Mouse (Mus musculus): ENCODE measurements around the gene Fsd2. TPM values are rescaled to one million over a fixed set of nuclear protein-coding genes. Genes with fewer than 3 reads are reported as not detected.

The Fsd2 gene
- polyA plus RNA-seq, 1 experiment from 2014 or later, result 0.06 TPM

GRCm38 (mm10) chr7:81536478-81536877 lies 30.3 kb downstream of the Fsd2 start:
- WGBS, result 76% methylated on average over 4 of the region's 4 CpGs

DNA sequence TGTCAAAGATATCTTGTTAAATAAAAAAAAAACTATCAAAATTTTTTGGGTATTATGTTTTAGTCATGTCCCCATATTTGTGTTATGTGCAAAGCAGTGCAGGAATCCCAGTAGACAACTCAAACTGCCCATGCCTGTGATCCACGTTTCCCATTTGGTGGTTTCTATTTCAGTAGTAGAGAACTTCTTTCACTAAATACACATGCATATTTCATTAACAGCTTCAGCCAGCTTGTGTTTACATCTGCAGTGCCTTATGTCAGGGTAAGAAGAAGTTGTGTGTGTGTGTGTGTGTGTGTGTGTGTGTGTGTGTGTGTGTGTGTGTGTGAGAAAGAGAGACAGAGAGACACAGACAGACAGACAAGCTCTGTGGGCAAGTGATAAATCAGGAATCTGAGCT lies 35.3 kb downstream of the Fsd2 start:
- DNase-seq (ENCODE audit: low spot score), result no peak

More at GRCm38 (mm10) chr7:81536478-81536877, 30.3 kb downstream of the Fsd2 start:
- H3K9ac ChIP-seq (ENCODE audit: low read length), result no peak overlapping the region
- no peak overlapping the region for H3K4me2 ChIP-seq (replicated peaks; ENCODE audit: low read depth)
- no peaks in the 10 kb centered on the region for H3K9me3 ChIP-seq (ENCODE audit: control insufficient read depth, low read length)
- TF ChIP-seq CTCF (IDR thresholded peaks at IDR 0.05; ENCODE audit: low read depth), result no peak
- TF ChIP-seq EP300 (optimal IDR thresholded peaks at IDR 0.05), result no peak
- no peak for DNase-seq (ENCODE audit: low spot score)
- H3K27me3 ChIP-seq (ENCODE audit: control insufficient read depth, insufficient read depth, low read length), result no peaks in the 10 kb centered on the region
- no peak for ATAC-seq (ENCODE audit: low FRiP score, low TSS enrichment)
- peaks cover 3% of the 10 kb centered on the region for H3K36me3 ChIP-seq (ENCODE audit: control insufficient read depth, insufficient read depth, low read length)
- no peak overlapping the region for H3K4me3 ChIP-seq (ENCODE audit: low read depth, low read length)
- H3K27ac ChIP-seq (replicated peaks), result no peak overlapping the region
- H3K4me1 ChIP-seq (replicated peaks; ENCODE audit: control insufficient read depth, insufficient read depth), result no peaks in the 10 kb centered on the region

GRCm38 (mm10) chr7:81528918-81529317 lies 37.8 kb downstream of the Fsd2 start:
- Histone ChIP-seq H3K36me3 (ENCODE audit: control insufficient read depth, insufficient read depth, low read length) (peaks cover 6% of the 10 kb centered on the region), H3K4me2 (replicated peaks; ENCODE audit: low read depth) (no peak overlapping the region), H3K27me3 (ENCODE audit: control insufficient read depth, insufficient read depth, low read length) (no peaks in the 10 kb centered on the region), H3K4me1 (replicated peaks; ENCODE audit: control insufficient read depth, insufficient read depth) (0 out of 2 replicates have a peak, but pooled peaks cover 2% of the 10 kb centered on the region), H3K9me3 (ENCODE audit: control insufficient read depth, low read length) (no peaks in the 10 kb centered on the region), H3K9ac (ENCODE audit: low read length) (no peak overlapping the region), H3K27ac (replicated peaks) (no peak overlapping the region), H3K4me3 (ENCODE audit: low read depth, low read length) (no peak overlapping the region)
- ATAC-seq (ENCODE audit: low FRiP score, low TSS enrichment), result no peak
- no peak for TF ChIP-seq CTCF (IDR thresholded peaks at IDR 0.05; ENCODE audit: low read depth)
- TF ChIP-seq EP300 (optimal IDR thresholded peaks at IDR 0.05), result no peak
- WGBS, result 86% methylated on average over 8 of the region's 8 CpGs
- DNase-seq (ENCODE audit: low spot score), result no peak

More for the DNA sequence above, 35.3 kb downstream of the Fsd2 start:
- Histone ChIP-seq H3K27ac (replicated peaks) (no peak overlapping the region), H3K4me2 (replicated peaks; ENCODE audit: low read depth) (no peak overlapping the region), H3K9me3 (ENCODE audit: control insufficient read depth, low read length) (no peaks in the 10 kb centered on the region), H3K27me3 (ENCODE audit: control insufficient read depth, insufficient read depth, low read length) (no peaks in the 10 kb centered on the region), H3K9ac (ENCODE audit: low read length) (no peak overlapping the region), H3K4me1 (replicated peaks; ENCODE audit: control insufficient read depth, insufficient read depth) (no peaks in the 10 kb centered on the region), H3K4me3 (ENCODE audit: low read depth, low read length) (no peak overlapping the region), H3K36me3 (ENCODE audit: control insufficient read depth, insufficient read depth, low read length) (peaks cover 9% of the 10 kb centered on the region)
- ATAC-seq (ENCODE audit: low FRiP score, low TSS enrichment), result no peak
- no peak for TF ChIP-seq EP300 (optimal IDR thresholded peaks at IDR 0.05)
- TF ChIP-seq CTCF (IDR thresholded peaks at IDR 0.05; ENCODE audit: low read depth), result no peak
- 71% methylated on average over 1 of the region's 1 CpGs for WGBS

- ATAC-seq (ENCODE audit: low FRiP score, low TSS enrichment), result peak; percentile 10; the same call in 1 of the 2 replicates
- 5% methylated on average over 13 of the region's 13 CpGs for WGBS
- Histone ChIP-seq H3K9ac (ENCODE audit: low read length) (peak overlapping the region; percentile 63), H3K4me3 (ENCODE audit: low read depth, low read length) (peak overlapping the region; percentile 73), H3K27ac (replicated peaks) (peak overlapping the region; percentile 88), H3K4me1 (replicated peaks; ENCODE audit: control insufficient read depth, insufficient read depth) (0 out of 2 replicates have a peak, but pooled peaks cover 2% of the 10 kb centered on the region), H3K27me3 (ENCODE audit: control insufficient read depth, insufficient read depth, low read length) (no peaks in the 10 kb centered on the region), H3K9me3 (ENCODE audit: control insufficient read depth, low read length) (no peaks in the 10 kb centered on the region), H3K36me3 (ENCODE audit: control insufficient read depth, insufficient read depth, low read length) (no peaks in the 10 kb centered on the region), H3K4me2 (replicated peaks; ENCODE audit: low read depth) (peak overlapping the region; percentile 60)
- DNase-seq (ENCODE audit: low spot score), result no peak
- TF ChIP-seq EP300 (optimal IDR thresholded peaks at IDR 0.05) (no peak), CTCF (IDR thresholded peaks at IDR 0.05; ENCODE audit: low read depth) (no peak)
Measured at GRCm38 (mm10) chr7:81523663-81524017, 43.1 kb downstream of the Fsd2 start.

DNA sequence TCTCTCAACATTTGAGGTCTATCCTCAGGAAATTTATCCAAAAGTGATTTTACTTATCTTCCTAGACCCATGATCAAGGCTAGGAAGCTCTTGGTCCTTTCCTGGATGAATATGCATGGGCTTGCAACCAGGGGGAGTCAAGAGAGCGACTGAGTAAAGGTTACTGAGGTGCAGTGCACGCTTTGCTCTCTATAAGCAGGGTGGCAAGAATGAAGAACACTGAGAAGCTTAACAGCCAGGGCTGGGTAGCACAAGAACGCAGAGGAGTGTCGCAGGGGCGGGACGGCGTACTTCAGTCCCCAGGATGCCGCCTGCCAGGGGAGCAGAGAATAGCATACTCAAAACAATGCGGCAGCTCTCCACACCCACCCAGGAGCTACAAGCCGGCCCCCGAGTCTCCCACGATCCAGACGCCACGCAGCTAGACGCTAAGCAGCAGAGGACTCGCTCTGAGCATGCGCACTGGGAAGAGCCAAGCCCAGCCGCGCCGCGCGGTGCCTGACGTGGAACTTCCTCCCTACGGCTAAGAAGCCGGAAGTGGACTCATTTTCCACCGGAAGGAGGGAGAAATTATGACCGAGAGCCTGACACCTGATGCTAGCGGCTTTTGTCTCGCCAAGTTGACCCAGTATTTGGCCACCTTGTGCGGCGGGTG lies 43.6 kb downstream of the Fsd2 start:
- ATAC-seq (ENCODE audit: low FRiP score, low TSS enrichment) (peak; percentile 97), DNase-seq (ENCODE audit: low spot score) (peak; percentile 96)
- peak overlapping the region; percentile 60 for H3K4me2 ChIP-seq (replicated peaks; ENCODE audit: low read depth)
- peak overlapping the region; percentile 73 for H3K4me3 ChIP-seq (ENCODE audit: low read depth, low read length)
- TF ChIP-seq EP300 (optimal IDR thresholded peaks at IDR 0.05) (no peak), CTCF (IDR thresholded peaks at IDR 0.05; ENCODE audit: low read depth) (peak; percentile 64)
- under 1% methylated on average over 31 of the region's 31 CpGs for WGBS
- peak overlapping the region; percentile 88 for H3K27ac ChIP-seq (replicated peaks)
- H3K4me1 ChIP-seq (replicated peaks; ENCODE audit: control insufficient read depth, insufficient read depth), result 0 out of 2 replicates have a peak, but pooled peaks cover 2% of the 10 kb centered on the region
- H3K36me3 ChIP-seq (ENCODE audit: control insufficient read depth, insufficient read depth, low read length), result no peaks in the 10 kb centered on the region
- H3K9me3 ChIP-seq (ENCODE audit: control insufficient read depth, low read length), result no peaks in the 10 kb centered on the region
- peak overlapping the region; percentile 63 for H3K9ac ChIP-seq (ENCODE audit: low read length)
- H3K27me3 ChIP-seq (ENCODE audit: control insufficient read depth, insufficient read depth, low read length), result no peaks in the 10 kb centered on the region
